Mouse (Mus musculus): Measurements from ENCODE around the gene Lca5l.

Lca5l gene

GRCm38 (mm10) chr16:96114729-96115128, 77.3 kb downstream of the Lca5l start:
- DNase-seq (ENCODE audit: low read depth): no peak

- DNase-seq (ENCODE audit: low read depth): no peak
Observed at GRCm38 (mm10) chr16:96112769-96113168, 79.3 kb downstream of the Lca5l start.

- DNase-seq (ENCODE audit: low read depth): no peak
Observed at GRCm38 (mm10) chr16:96110655-96111345, 81.3 kb downstream of the Lca5l start.

GRCm38 (mm10) chr16:96109673-96110072, 82.4 kb downstream of the Lca5l start:
- DNase-seq (ENCODE audit: low read depth): no peak
